Mouse (Mus musculus): ENCODE data around the gene Ltf.

- no peak for TF ChIP-seq CTCF (IDR thresholded peaks at IDR 0.05)
- no peak for TF ChIP-seq EP300 (IDR thresholded peaks at IDR 0.05)
Measured at GRCm38 (mm10) chr9:111006544-111006943, 12.5 kb upstream of the Ltf start.
